Mouse (Mus musculus) thymus, adult 2 months (tissue): Measurements from ENCODE around the gene Uggt1. TPM values are rescaled to one million over a fixed set of nuclear protein-coding genes. Genes with fewer than 3 reads are reported as not detected.

Source experiments
- DNase-seq: peaks from one replicate; pipeline ENCODE4 v3.0.0; 2021
- H3K27ac ChIP-seq: fragments of 200-500 bp; 2 replicates; pipeline ENCODE4 v1.5.1; 2012; ENCODE audit warnings: low read length, control low read depth; ENCODE audit not compliant: control insufficient read depth, insufficient read depth
- H3K27me3 ChIP-seq: fragments of 200-500 bp; 2 replicates; pipeline ENCODE4 v1.6.1; 2012; ENCODE audit warnings: mild to moderate bottlenecking, low read length, moderate library complexity, mixed read lengths; ENCODE audit not compliant: control insufficient read depth, insufficient read depth
- H3K36me3 ChIP-seq: fragments of 200-500 bp; 2 replicates; pipeline ENCODE4 v1.6.1; 2012; ENCODE audit warnings: mild to moderate bottlenecking, low read length, moderate library complexity; ENCODE audit not compliant: control insufficient read depth, insufficient read depth
- H3K4me1 ChIP-seq: fragments of 200-500 bp; replicated peaks from 2 replicates; pipeline ENCODE4 v1.6.1; 2012; ENCODE audit warnings: low read length; ENCODE audit not compliant: control insufficient read depth, insufficient read depth
- H3K4me3 ChIP-seq: fragments of 200-500 bp; 2 replicates; pipeline ENCODE4 v1.5.1; 2012; ENCODE audit warnings: mild to moderate bottlenecking, low read length, control low read depth, moderate library complexity; ENCODE audit not compliant: control insufficient read depth, insufficient read depth
- CTCF ChIP-seq: fragments of 200-500 bp; IDR thresholded peaks from 2 replicates; pipeline ENCODE4 v1.5.1; 2012; ENCODE audit warnings: mild to moderate bottlenecking, control low read depth, low read length, moderate library complexity, borderline replicate concordance; ENCODE audit not compliant: control insufficient read depth, poor library complexity, insufficient read depth; ENCODE audit errors: extremely low read depth
- POLR2A ChIP-seq: fragments of 200-500 bp; IDR thresholded peaks from 2 replicates; pipeline ENCODE4 v1.6.1; 2012; ENCODE audit warnings: mild to moderate bottlenecking, low read length, control low read depth, moderate library complexity; ENCODE audit not compliant: control insufficient read depth, poor library complexity, insufficient read depth; ENCODE audit errors: extremely low read depth
- WGBS: fragments of 180-500 bp; shearing (Covaris S2); methylation state at CpG from one replicate; pipeline ENCODE4 v1.1.7; 2018; 5-methylcytosine and 5-hydroxymethylcytosine counted together
- polyA plus RNA-seq: library from polyadenylated mRNA; depleted of rRNA; stranded (reverse); fragments of >200 nt; gene quantifications from 2 replicates; pipeline ENCODE4 v1.2.3, GENCODE M21; 2012; rRNA removed

Gene Uggt1
- polyA plus RNA-seq, 1 experiment: 31.8 TPM

- H3K27ac ChIP-seq: no peak overlapping the region
- H3K4me3 ChIP-seq: no peak overlapping the region
- H3K27me3 ChIP-seq: no peaks in the 10 kb centered on the region
- DNase-seq: no peak
- no peaks in the 10 kb centered on the region for H3K4me1 ChIP-seq
- peaks cover 16% of the 10 kb centered on the region for H3K36me3 ChIP-seq
- no peak for TF ChIP-seq POLR2A
- 99% methylated on average over 4 of the region's 4 CpGs for WGBS
Measured at GRCm38 (mm10) chr1:36098432-36098831, 146.1 kb downstream of the Uggt1 start.

DNA sequence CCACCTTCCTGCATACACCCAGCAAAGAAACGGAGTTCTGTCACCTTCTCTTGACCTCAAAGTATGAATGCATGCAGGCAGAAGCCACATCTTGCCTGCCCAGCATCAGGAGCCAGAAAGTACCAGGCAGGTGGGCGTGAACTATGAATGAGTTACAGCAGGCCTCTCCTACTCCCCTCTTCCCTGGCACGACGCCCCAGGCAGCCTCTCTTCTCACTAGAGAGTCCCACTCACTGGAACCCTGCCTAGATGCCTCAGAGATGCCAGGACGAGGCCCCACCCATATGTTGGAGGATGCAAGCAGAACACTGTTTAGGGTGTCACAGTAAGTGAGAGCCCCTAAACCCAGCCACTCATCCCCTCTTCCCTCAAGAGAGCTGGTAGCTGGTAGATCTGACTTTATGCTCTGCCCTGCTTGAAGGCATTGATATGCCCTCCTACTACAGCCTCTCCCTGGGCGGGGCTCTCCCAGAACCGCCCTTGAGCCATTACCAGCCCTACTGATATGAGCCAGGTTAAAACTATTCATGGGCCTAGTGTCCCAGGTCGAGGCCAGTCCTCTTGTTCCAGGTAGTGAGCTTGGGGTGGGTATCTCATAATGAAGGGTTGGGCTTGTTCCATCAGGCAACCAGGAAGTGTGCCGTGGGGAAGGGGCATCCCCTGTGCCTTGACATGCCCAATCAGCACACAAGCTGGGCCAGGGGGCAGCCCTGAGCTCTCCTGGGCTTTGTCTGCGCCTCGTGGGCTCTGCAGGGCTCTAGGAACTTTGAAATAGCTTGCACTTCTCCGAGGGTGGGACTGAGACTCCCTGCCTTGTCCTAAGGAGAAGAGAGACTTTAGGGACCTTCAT, 148.9 kb downstream of the Uggt1 start:
- no peak for TF ChIP-seq POLR2A
- no peak for TF ChIP-seq CTCF
- H3K4me3 ChIP-seq: no peak overlapping the region
- DNase-seq: no peak
- no peak overlapping the region for H3K27ac ChIP-seq
- H3K4me1 ChIP-seq: no peaks in the 10 kb centered on the region
- WGBS: 97% methylated on average over 12 of the region's 12 CpGs
- H3K27me3 ChIP-seq: no peaks in the 10 kb centered on the region
- H3K36me3 ChIP-seq: peaks cover 17% of the 10 kb centered on the region

DNA sequence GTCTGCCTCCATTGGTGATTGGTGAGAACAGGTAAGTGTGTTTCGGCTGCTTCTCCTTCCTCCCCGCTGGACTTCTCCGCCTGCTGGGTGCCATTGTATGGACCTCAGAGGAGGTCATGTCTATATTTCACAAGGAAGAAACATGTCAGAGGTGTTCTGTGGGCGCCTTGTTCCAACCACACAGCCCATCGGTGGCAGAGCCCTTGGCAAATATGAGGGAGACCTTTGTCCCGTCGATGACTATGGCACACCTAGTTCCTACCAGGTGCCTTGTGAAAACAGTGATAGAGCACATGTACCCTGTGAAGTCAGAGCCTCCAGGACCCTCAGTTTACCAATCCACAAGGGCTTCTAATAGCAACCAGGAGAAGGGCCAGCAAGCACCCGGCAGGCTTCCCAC, 150.8 kb downstream of the Uggt1 start:
- Histone ChIP-seq H3K4me1 (peaks cover 5% of the 10 kb centered on the region), H3K4me3 (no peak overlapping the region), H3K27me3 (no peaks in the 10 kb centered on the region), H3K27ac (no peak overlapping the region), H3K36me3 (peaks cover 16% of the 10 kb centered on the region)
- no peak for TF ChIP-seq CTCF
- TF ChIP-seq POLR2A: no peak
- 97% methylated on average over 8 of the region's 8 CpGs for WGBS
- no peak for DNase-seq

DNA sequence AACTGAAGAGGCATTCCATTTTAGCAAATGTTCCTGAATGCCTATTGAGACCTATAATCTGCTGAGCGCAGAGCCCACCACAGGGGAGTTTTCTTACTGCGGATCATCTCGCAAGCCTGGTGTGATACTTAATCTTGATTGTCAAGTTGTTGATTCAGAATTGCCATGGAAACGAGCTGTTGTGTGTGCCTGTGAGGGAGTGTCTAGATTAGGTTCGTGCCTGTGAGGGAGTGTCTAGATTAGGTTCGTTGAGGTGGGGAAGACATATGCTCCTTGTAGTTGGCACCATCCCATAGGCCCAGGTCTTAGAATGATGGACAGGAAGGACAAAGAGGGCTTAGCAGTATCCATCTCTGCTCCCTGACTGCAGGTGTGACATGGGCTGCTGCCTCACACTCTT, 153.3 kb downstream of the Uggt1 start:
- Histone ChIP-seq H3K27me3 (no peaks in the 10 kb centered on the region), H3K27ac (no peak overlapping the region), H3K36me3 (peaks cover 11% of the 10 kb centered on the region), H3K4me1 (peaks cover 19% of the 10 kb centered on the region), H3K4me3 (no peak overlapping the region)
- 94% methylated on average over 6 of the region's 6 CpGs for WGBS
- TF ChIP-seq POLR2A (no peak), CTCF (no peak)
- DNase-seq: no peak

DNA sequence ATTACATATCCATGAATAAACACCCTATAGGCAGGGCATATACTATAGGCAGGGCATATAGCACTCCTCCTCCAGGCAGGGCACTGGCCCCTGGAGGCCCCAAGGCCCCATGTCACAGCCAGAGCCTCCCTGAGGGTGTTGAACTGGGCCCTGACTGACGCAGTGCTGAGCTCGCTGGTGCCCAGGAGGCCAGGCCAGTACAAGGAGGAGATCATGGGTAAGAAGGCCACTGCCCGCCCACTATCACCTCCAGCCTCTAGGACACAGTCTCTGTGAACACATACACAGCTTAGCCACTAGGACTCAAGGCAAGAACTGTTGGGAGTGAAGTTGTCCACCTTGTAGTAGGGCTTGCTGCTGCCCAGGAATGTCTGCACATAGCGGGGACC, 153.8 kb downstream of the Uggt1 start:
- Histone ChIP-seq H3K4me3 (no peak overlapping the region), H3K36me3 (peaks cover 11% of the 10 kb centered on the region)

More for the DNA sequence above, 153.8 kb downstream of the Uggt1 start:
- H3K27me3 ChIP-seq: no peaks in the 10 kb centered on the region
- H3K27ac ChIP-seq: no peak overlapping the region
- TF ChIP-seq CTCF: no peak
- TF ChIP-seq POLR2A: no peak
- peaks cover 19% of the 10 kb centered on the region for H3K4me1 ChIP-seq
- WGBS: 97% methylated on average over 4 of the region's 4 CpGs
- DNase-seq: no peak

Other genes with a start within 250 kb of the Uggt1 start
- gene Hs6st1, start 176.3 kb downstream of the Uggt1 start, polyA plus RNA-seq: 125 and 128 TPM in 2 replicates
- 13.4 and 14.3 TPM in 2 replicates for gene Neurl3, start 30.0 kb upstream of the Uggt1 start, polyA plus RNA-seq
- gene Arid5a, start 63.0 kb upstream of the Uggt1 start, polyA plus RNA-seq: 51.7 and 57.2 TPM in 2 replicates
- gene Kansl3, start 124.5 kb upstream of the Uggt1 start, polyA plus RNA-seq: 96.5 and 103 TPM in 2 replicates
- gene Fer1l5, start 127.6 kb upstream of the Uggt1 start, polyA plus RNA-seq: 0.04 and 0.08 TPM in 2 replicates
- 62.4 and 65.6 TPM in 2 replicates for gene Lman2l, start 200.6 kb upstream of the Uggt1 start, polyA plus RNA-seq
- gene Cnnm4, start 226.9 kb upstream of the Uggt1 start, polyA plus RNA-seq: 15.3 and 18.0 TPM in 2 replicates